Mouse (Mus musculus) cerebellum, adult 2 months (tissue): Measurements from ENCODE around the gene Zc3h14. TPM values are rescaled to one million over a fixed set of nuclear protein-coding genes. Genes with fewer than 3 reads are reported as not detected.
A peak's percentile ranks its signal among the peaks of the same experiment; 100 is the strongest.

Source experiments
- DNase-seq, 2 experiments: peaks; one replicate each; pipeline ENCODE4 v3.0.0; 2021
- H3K27ac ChIP-seq: fragments of 200-500 bp; 2 replicates; pipeline ENCODE4 v1.5.1; 2012; ENCODE audit warnings: low read length, control low read depth, inconsistent platforms; ENCODE audit not compliant: insufficient read depth
- H3K27me3 ChIP-seq: fragments of 200-500 bp; 2 replicates; pipeline ENCODE4 v1.6.1; 2012; ENCODE audit warnings: inconsistent platforms, mild to moderate bottlenecking, low read length, moderate library complexity; ENCODE audit not compliant: control insufficient read depth, insufficient read depth
- H3K4me1 ChIP-seq: fragments of 200-500 bp; 2 replicates; pipeline ENCODE4 v1.6.1; 2011; ENCODE audit warnings: low read length; ENCODE audit not compliant: control insufficient read depth, insufficient read depth
- H3K4me3 ChIP-seq: fragments of 200-500 bp; replicated peaks from 2 replicates; pipeline ENCODE3; 2011; ENCODE audit warnings: mild to moderate bottlenecking, low read depth, low read length, control low read depth; ENCODE audit not compliant: insufficient read depth
- CTCF ChIP-seq: fragments of 200-500 bp; IDR thresholded peaks from 2 replicates; pipeline ENCODE4 v1.5.1; 2011; ENCODE audit warnings: low read depth, mild to moderate bottlenecking, control low read depth, low read length, moderate library complexity, borderline replicate concordance; ENCODE audit not compliant: insufficient read depth
- POLR2A ChIP-seq: fragments of 200-500 bp; IDR thresholded peaks from 2 replicates; pipeline ENCODE4 v1.6.1; 2011; ENCODE audit warnings: low read length, control low read depth, borderline replicate concordance; ENCODE audit not compliant: insufficient read depth
- WGBS: fragments of 180-500 bp; shearing (Covaris S2); methylation state at CpG from one replicate; pipeline ENCODE4 v1.1.7; 2018; 5-methylcytosine and 5-hydroxymethylcytosine counted together
- polyA plus RNA-seq: library from polyadenylated mRNA; depleted of rRNA; stranded (reverse); fragments of >200 nt; gene quantifications from 2 replicates; pipeline ENCODE4 v1.2.3, GENCODE M21; 2012; rRNA removed

Gene Zc3h14
- 104 and 105 TPM in 2 replicates for polyA plus RNA-seq

GRCm38 (mm10) chr12:98746746-98747379, at the start of gene Zc3h14:
TSS of gene Zc3h14 (plus strand) at chr12:98746964.
- DNase-seq: peak; percentile 92 to 93
- H3K4me1 ChIP-seq: peaks cover 6% of the 10 kb centered on the region; the same call in 1 of the 2 replicates
- H3K27ac ChIP-seq: peak within 1 kb of the TSS; percentile 70
- H3K4me3 ChIP-seq: peak within 1 kb of the TSS; percentile 82
- peak; percentile 67; the same call in 1 of the 2 replicates for TF ChIP-seq CTCF
- TF ChIP-seq POLR2A: 0 out of 2 replicates have a peak, but pooled peaks have one; percentile 35
- WGBS: under 1% methylated on average over 86 of the region's 87 CpGs
- H3K27me3 ChIP-seq: no peaks in the 10 kb centered on the region

GRCm38 (mm10) chr12:98697202-98697601, 49.6 kb upstream of the Zc3h14 start:
- H3K27me3 ChIP-seq: no peaks in the 10 kb centered on the region
- WGBS: 74% methylated on average over 5 of the region's 5 CpGs
- DNase-seq: no peak

GRCm38 (mm10) chr12:98701564-98701963, 45.2 kb upstream of the Zc3h14 start:
- no peak overlapping the region for H3K27ac ChIP-seq
- 48% methylated on average over 9 of the region's 9 CpGs for WGBS
- DNase-seq: peak; percentile 68 to 81
- TF ChIP-seq CTCF (no peak), POLR2A (no peak)
- H3K4me3 ChIP-seq: no peak overlapping the region
- H3K4me1 ChIP-seq: no peaks in the 10 kb centered on the region; the same call in 1 of the 2 replicates
- H3K27me3 ChIP-seq: no peaks in the 10 kb centered on the region

More at GRCm38 (mm10) chr12:98697202-98697601, 49.6 kb upstream of the Zc3h14 start:
- no peaks in the 10 kb centered on the region; the same call in 1 of the 2 replicates for H3K4me1 ChIP-seq
- no peak overlapping the region for H3K4me3 ChIP-seq
- no peak overlapping the region for H3K27ac ChIP-seq
- no peak for TF ChIP-seq CTCF
- TF ChIP-seq POLR2A: no peak

- Histone ChIP-seq H3K27ac (no peak overlapping the region), H3K4me1 (no peaks in the 10 kb centered on the region; the same call in 1 of the 2 replicates), H3K27me3 (no peaks in the 10 kb centered on the region), H3K4me3 (no peak overlapping the region)
- TF ChIP-seq CTCF (no peak), POLR2A (no peak)
- DNase-seq: no peak
- 84% methylated on average over 2 of the region's 2 CpGs for WGBS
Observed at GRCm38 (mm10) chr12:98703554-98703953, 43.2 kb upstream of the Zc3h14 start.

GRCm38 (mm10) chr12:98703961-98704360, 42.8 kb upstream of the Zc3h14 start:
- Histone ChIP-seq H3K27me3 (no peaks in the 10 kb centered on the region), H3K4me3 (no peak overlapping the region), H3K4me1 (no peaks in the 10 kb centered on the region; the same call in 1 of the 2 replicates), H3K27ac (no peak overlapping the region)
- WGBS: 70% methylated on average over 10 of the region's 10 CpGs
- TF ChIP-seq POLR2A: no peak
- no peak for TF ChIP-seq CTCF
- no peak for DNase-seq

GRCm38 (mm10) chr12:98712819-98713218, 33.9 kb upstream of the Zc3h14 start:
- Histone ChIP-seq H3K27ac (no peak overlapping the region), H3K27me3 (no peaks in the 10 kb centered on the region), H3K4me3 (no peak overlapping the region), H3K4me1 (no peaks in the 10 kb centered on the region)
- no peak for TF ChIP-seq CTCF
- TF ChIP-seq POLR2A: no peak
- WGBS: 78% methylated on average over 6 of the region's 6 CpGs
- DNase-seq: no peak

GRCm38 (mm10) chr12:98713621-98714103, 33.1 kb upstream of the Zc3h14 start:
- H3K4me1 ChIP-seq: no peaks in the 10 kb centered on the region
- 82% methylated on average over 7 of the region's 7 CpGs for WGBS
- H3K4me3 ChIP-seq: no peak overlapping the region
- H3K27me3 ChIP-seq: no peaks in the 10 kb centered on the region
- DNase-seq: no peak
- no peak overlapping the region for H3K27ac ChIP-seq
- no peak for TF ChIP-seq POLR2A
- TF ChIP-seq CTCF: no peak

- no peak for DNase-seq
- Histone ChIP-seq H3K4me3 (no peak overlapping the region), H3K4me1 (no peaks in the 10 kb centered on the region; the same call in 1 of the 2 replicates), H3K27ac (no peak overlapping the region), H3K27me3 (no peaks in the 10 kb centered on the region)
- TF ChIP-seq POLR2A (no peak), CTCF (no peak)
- 75% methylated on average over 11 of the region's 11 CpGs for WGBS
Observed at GRCm38 (mm10) chr12:98714757-98715156, 32.0 kb upstream of the Zc3h14 start.
